9 mouse cellular contexts compared by ENCODE assay signal in genomic region chr8:10414684-10415212, GRCm38 (mm10).
DNase-seq lines count a peak whose midpoint lies in the region; ATAC-seq and TF ChIP-seq lines count a peak whose summit lies in the region.
"Had no signal": no experiment of that assay in that cellular context is flagged by ENCODE, and none has a peak within 500 bp of the region (broad histone marks: within the 10 kb centered on the region; RNA-seq: fewer than 3 reads in every experiment).

No protein-coding gene starts in this region.

- H3K4me3 ChIP-seq in thymus, adult 2 months (ENCODE audit: control insufficient read depth, insufficient read depth, low read length), result no peak overlapping the region
- no peak overlapping the region for H3K4me3 ChIP-seq in liver, embryonic 13.5 days (replicated peaks)
- no peak overlapping the region for H3K4me3 ChIP-seq in neural tube, embryonic 14.5 days (ENCODE audit: low read depth, low read length)
- H3K4me3 ChIP-seq: erythroblast, embryonic 14.5 days had no signal

- TF ChIP-seq CTCF in thymus, adult 2 months (IDR thresholded peaks at IDR 0.05; ENCODE audit: borderline replicate concordance, control insufficient read depth, extremely low read depth, insufficient read depth, low read length, poor library complexity), result peak; percentile 49; the same call in 1 of the 2 replicates

- DNase-seq in thymus, adult 2 months, result peak; percentile 44
- DNase-seq in thymus, adult 18-20 months, result no peak
- DNase-seq in cerebellum, postnatal 25 days, result peak; percentile 67 to 81
- peak; percentile 64 for DNase-seq in gastrocnemius, postnatal 14 days
- DNase-seq in kidney, postnatal 10 days, result peak; percentile 87
- peak; percentile 8 for DNase-seq in liver, embryonic 13.5 days
- peak; percentile 78 for DNase-seq in thymus, postnatal 4 days

- no peaks in the 10 kb centered on the region for H3K4me1 ChIP-seq in thymus, adult 2 months (replicated peaks; ENCODE audit: control insufficient read depth, insufficient read depth, low read length)
- H3K4me1 ChIP-seq in liver, embryonic 13.5 days (replicated peaks), result no peaks in the 10 kb centered on the region
- H3K4me1 ChIP-seq in neural tube, embryonic 14.5 days (ENCODE audit: control insufficient read depth, insufficient read depth, low read length), result no peaks in the 10 kb centered on the region; the same call in 1 of the 2 replicates

- H3K36me3 ChIP-seq in thymus, adult 2 months (ENCODE audit: control insufficient read depth, insufficient read depth, low read length), result no peaks in the 10 kb centered on the region
- no peaks in the 10 kb centered on the region for H3K36me3 ChIP-seq in liver, embryonic 13.5 days
- H3K36me3 ChIP-seq in neural tube, embryonic 14.5 days (ENCODE audit: control insufficient read depth, insufficient read depth, low read length), result no peaks in the 10 kb centered on the region

- 29% methylated on average over 6 of the region's 6 CpGs for WGBS in thymus, adult 2 months
- 12% methylated on average over 6 of the region's 6 CpGs for WGBS in liver, embryonic 13.5 days (ENCODE audit: insufficient replicate concordance)
- 27% methylated on average over 6 of the region's 6 CpGs for WGBS in neural tube, embryonic 14.5 days

- no peak overlapping the region for H3K4me2 ChIP-seq in liver, embryonic 13.5 days
- no peak overlapping the region for H3K4me2 ChIP-seq in neural tube, embryonic 14.5 days (ENCODE audit: low read depth, low read length)

- intact Hi-C loops in gastrocnemius, postnatal 14 days (cut with DNase I; ENCODE audit: low total_unique reads), result no loop called here

- H3K27ac ChIP-seq in thymus, adult 2 months (ENCODE audit: control insufficient read depth, insufficient read depth, low read length), result no peak overlapping the region
- H3K27ac ChIP-seq in liver, embryonic 13.5 days, result no peak overlapping the region
- H3K27ac ChIP-seq in neural tube, embryonic 14.5 days (ENCODE audit: low read depth, low read length), result no peak overlapping the region

- ATAC-seq in liver, embryonic 13.5 days (ENCODE audit: low read depth), result no peak
- ATAC-seq in neural tube, embryonic 14.5 days (ENCODE audit: low read depth), result peak; percentile 41; the same call in 1 of the 2 replicates

- no peak overlapping the region for H3K9ac ChIP-seq in liver, embryonic 13.5 days
- no peak overlapping the region for H3K9ac ChIP-seq in neural tube, embryonic 14.5 days (replicated peaks; ENCODE audit: low read depth, low read length)

- no peaks in the 10 kb centered on the region for H3K9me3 ChIP-seq in liver, embryonic 13.5 days (replicated peaks)
- no peaks in the 10 kb centered on the region for H3K9me3 ChIP-seq in neural tube, embryonic 14.5 days (ENCODE audit: control insufficient read depth, low read length)

- H3K27me3 ChIP-seq in thymus, adult 2 months (ENCODE audit: control insufficient read depth, insufficient read depth, low read length), result no peaks in the 10 kb centered on the region
- no peaks in the 10 kb centered on the region for H3K27me3 ChIP-seq in liver, embryonic 13.5 days
- no peaks in the 10 kb centered on the region for H3K27me3 ChIP-seq in neural tube, embryonic 14.5 days (ENCODE audit: control insufficient read depth, insufficient read depth, low read length)

- TF ChIP-seq POLR2A in thymus, adult 2 months (IDR thresholded peaks at IDR 0.05; ENCODE audit: control insufficient read depth, extremely low read depth, insufficient read depth, low read length, poor library complexity), result no peak

Comparison
In these comparisons a context has a peak if more than half of its experiments do, and no peak if none do; other contexts are left out.
1. DNase-seq: peak in thymus, adult 2 months (single experiment), cerebellum, postnatal 25 days (2 of 2), gastrocnemius, postnatal 14 days (single experiment), kidney, postnatal 10 days (single experiment), liver, embryonic 13.5 days (single experiment) and thymus, postnatal 4 days (single experiment); none in thymus, adult 18-20 months (0 of 2).